Mouse (Mus musculus): ENCODE results near the gene Tnpo2. TPM values are rescaled to one million over a fixed set of nuclear protein-coding genes. Genes with fewer than 3 reads are reported as not detected.

The Tnpo2 gene
- 28.8 and 34.4 TPM in 2 replicates for polyA plus RNA-seq (2016; fragmentation: Nextera tagmentation; extraction: Ambion mirVana)

DNA sequence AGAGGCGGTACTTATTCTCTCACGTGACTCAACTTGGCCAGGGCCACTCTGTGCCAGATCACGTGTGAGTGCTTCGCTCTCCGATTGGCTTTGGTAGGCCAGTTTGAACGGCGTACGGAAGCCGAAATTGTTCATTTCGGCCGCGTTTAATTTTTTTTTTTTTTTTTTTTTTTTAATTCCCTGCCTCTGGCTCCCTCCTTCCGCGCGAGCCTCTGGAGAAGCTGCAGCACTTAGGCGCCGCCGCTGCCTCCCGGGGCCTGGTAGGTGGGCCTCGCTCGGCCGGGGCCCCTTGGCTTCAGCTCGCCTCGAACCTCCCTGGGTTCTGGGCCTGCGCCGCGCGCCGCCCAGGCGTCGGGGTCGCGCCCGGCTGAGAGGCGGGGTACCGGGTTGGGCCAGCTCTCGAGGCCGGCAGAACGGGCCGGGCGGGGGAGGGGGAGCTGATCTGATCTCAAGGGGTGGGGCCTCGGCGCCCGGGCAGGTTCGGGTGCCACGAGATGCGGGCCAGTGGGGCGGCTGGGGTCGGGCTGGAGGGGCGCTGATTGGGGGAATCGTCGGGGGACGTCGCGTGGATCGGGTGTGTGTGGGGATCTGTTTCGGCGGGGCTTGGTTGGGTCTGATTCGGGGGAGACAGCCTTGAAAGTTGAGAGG is at the start of gene Tnpo2:
Gene Tnpo2 (plus strand): TSS at position 198 of the 648 bp plus-strand sequence.
- under 1% methylated on average over 59 of the region's 59 CpGs for WGBS
- peak; percentile 94 for ATAC-seq (ENCODE audit: insufficient number of reproducible peaks, low FRiP score)

GRCm38 (mm10) chr8:84987388-84987787 is 49.3 kb upstream of the Tnpo2 start:
- H3K4me1 ChIP-seq (replicated peaks) = peaks cover 35% of the 10 kb centered on the region
- H3K4me2 ChIP-seq = no peak overlapping the region
- H3K9ac ChIP-seq = no peak overlapping the region
- H3K4me3 ChIP-seq = no peak overlapping the region
- no peaks in the 10 kb centered on the region for H3K36me3 ChIP-seq
- no peak overlapping the region for H3K27ac ChIP-seq (ENCODE audit: poor library complexity, severe bottlenecking)
- H3K9me3 ChIP-seq (replicated peaks) = no peaks in the 10 kb centered on the region; the same call in 1 of the 2 replicates
- no peak for ATAC-seq (ENCODE audit: insufficient number of reproducible peaks, low FRiP score)
- peaks cover 9% of the 10 kb centered on the region for H3K27me3 ChIP-seq (replicated peaks)
- 76% methylated on average over 5 of the region's 5 CpGs for WGBS

More for the DNA sequence above, at the start of gene Tnpo2:
- Histone ChIP-seq H3K27ac (ENCODE audit: poor library complexity, severe bottlenecking) (peak within 1 kb of the TSS; percentile 99), H3K9ac (peak within 1 kb of the TSS; percentile 95), H3K4me2 (peak within 1 kb of the TSS; percentile 92), H3K36me3 (peaks cover 43% of the 10 kb centered on the region), H3K9me3 (replicated peaks) (no peaks in the 10 kb centered on the region), H3K4me1 (replicated peaks) (peaks cover 24% of the 10 kb centered on the region), H3K27me3 (replicated peaks) (no peaks in the 10 kb centered on the region), H3K4me3 (peak within 1 kb of the TSS; percentile 92)

DNA sequence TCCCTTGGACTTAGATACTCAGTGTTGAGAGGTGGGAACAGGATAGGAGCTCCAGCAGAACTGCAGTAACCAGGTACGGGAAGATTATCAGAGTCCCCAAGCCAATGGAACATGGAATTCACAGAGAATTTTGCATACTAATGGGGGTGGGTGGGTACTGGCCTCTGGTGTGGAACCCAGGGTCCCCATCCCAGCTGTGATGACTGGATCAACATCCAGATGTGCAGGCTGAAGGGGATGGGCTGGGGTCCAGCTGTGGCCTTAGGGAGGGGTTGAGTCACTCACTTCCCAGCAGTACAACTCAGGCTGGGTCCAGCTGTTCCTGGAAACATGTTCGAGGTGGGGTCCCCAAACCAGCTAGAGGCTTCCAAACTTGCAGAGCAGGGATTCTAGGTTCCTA is 48.8 kb upstream of the Tnpo2 start:
- peaks cover 9% of the 10 kb centered on the region for H3K27me3 ChIP-seq (replicated peaks)
- no peak overlapping the region for H3K27ac ChIP-seq (ENCODE audit: poor library complexity, severe bottlenecking)
- no peak overlapping the region for H3K4me2 ChIP-seq
- H3K4me3 ChIP-seq = no peak overlapping the region
- H3K36me3 ChIP-seq = no peaks in the 10 kb centered on the region
- WGBS = 68% methylated on average over 2 of the region's 2 CpGs
- peaks cover 32% of the 10 kb centered on the region for H3K4me1 ChIP-seq (replicated peaks)
- no peak for ATAC-seq (ENCODE audit: insufficient number of reproducible peaks, low FRiP score)
- no peaks in the 10 kb centered on the region; the same call in 1 of the 2 replicates for H3K9me3 ChIP-seq (replicated peaks)
- no peak overlapping the region for H3K9ac ChIP-seq

GRCm38 (mm10) chr8:84989311-84989731 is 47.4 kb upstream of the Tnpo2 start:
- Histone ChIP-seq H3K27ac (ENCODE audit: poor library complexity, severe bottlenecking) (no peak overlapping the region), H3K4me3 (peak overlapping the region; percentile 16; the same call in 1 of the 2 replicates)
- 16% methylated on average over 15 of the region's 15 CpGs for WGBS

GRCm38 (mm10) chr8:84989810-84990209 is 46.9 kb upstream of the Tnpo2 start:
- ATAC-seq (ENCODE audit: insufficient number of reproducible peaks, low FRiP score) = peak; percentile 62
- Histone ChIP-seq H3K27ac (ENCODE audit: poor library complexity, severe bottlenecking) (0 out of 2 replicates have a peak overlapping the region, but pooled peaks have one; percentile 30), H3K27me3 (replicated peaks) (peaks cover 22% of the 10 kb centered on the region), H3K4me1 (replicated peaks) (peaks cover 25% of the 10 kb centered on the region), H3K4me3 (peak overlapping the region; percentile 67), H3K4me2 (peak overlapping the region; percentile 98), H3K36me3 (no peaks in the 10 kb centered on the region), H3K9me3 (replicated peaks) (no peaks in the 10 kb centered on the region; the same call in 1 of the 2 replicates), H3K9ac (peak overlapping the region; percentile 71)
- under 1% methylated on average over 15 of the region's 15 CpGs for WGBS

More at GRCm38 (mm10) chr8:84989311-84989731, 47.4 kb upstream of the Tnpo2 start:
- Histone ChIP-seq H3K27me3 (replicated peaks) (peaks cover 17% of the 10 kb centered on the region), H3K4me1 (replicated peaks) (peaks cover 30% of the 10 kb centered on the region), H3K4me2 (peak overlapping the region; percentile 98), H3K36me3 (no peaks in the 10 kb centered on the region), H3K9ac (0 out of 2 replicates have a peak overlapping the region, but pooled peaks have one; percentile 32), H3K9me3 (replicated peaks) (no peaks in the 10 kb centered on the region; the same call in 1 of the 2 replicates)
- ATAC-seq (ENCODE audit: insufficient number of reproducible peaks, low FRiP score) = no peak

DNA sequence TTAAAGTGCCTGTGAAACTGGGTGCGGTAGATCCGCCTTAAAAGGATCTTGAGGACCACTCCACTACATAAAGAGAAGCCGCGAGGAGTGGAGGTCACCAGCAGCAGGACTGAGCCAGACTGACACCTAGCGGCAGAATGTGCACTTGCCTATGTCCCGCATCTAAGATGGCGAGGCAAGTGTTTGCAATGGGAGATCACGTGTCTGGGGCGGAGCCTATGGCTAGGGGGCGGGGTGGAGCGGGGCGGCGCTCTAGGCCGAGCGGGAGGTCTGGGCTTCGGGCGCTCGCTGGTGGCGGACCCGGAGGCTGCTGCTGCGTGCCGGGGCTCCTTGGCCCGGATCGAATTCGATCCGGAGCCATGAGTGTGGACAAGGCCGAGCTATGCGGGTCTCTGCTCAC is 46.4 kb upstream of the Tnpo2 start, which contains the start of gene Hook2:
Gene Hook2 (plus strand): TSS at position 255 of the 400 bp plus-strand sequence.
- H3K4me3 ChIP-seq = peak within 1 kb of the TSS; percentile 67
- H3K9me3 ChIP-seq (replicated peaks) = no peaks in the 10 kb centered on the region; the same call in 1 of the 2 replicates
- WGBS = under 1% methylated on average over 28 of the region's 28 CpGs
- peak within 1 kb of the TSS; percentile 83 for H3K9ac ChIP-seq
- H3K27me3 ChIP-seq (replicated peaks) = peaks cover 27% of the 10 kb centered on the region
- H3K4me1 ChIP-seq (replicated peaks) = peaks cover 19% of the 10 kb centered on the region
- peak; percentile 92 for ATAC-seq (ENCODE audit: insufficient number of reproducible peaks, low FRiP score)
- peak within 1 kb of the TSS; percentile 98 for H3K4me2 ChIP-seq
- 0 out of 2 replicates have a peak within 1 kb of the TSS, but pooled peaks have one; percentile 30 for H3K27ac ChIP-seq (ENCODE audit: poor library complexity, severe bottlenecking)
- no peaks in the 10 kb centered on the region for H3K36me3 ChIP-seq

DNA sequence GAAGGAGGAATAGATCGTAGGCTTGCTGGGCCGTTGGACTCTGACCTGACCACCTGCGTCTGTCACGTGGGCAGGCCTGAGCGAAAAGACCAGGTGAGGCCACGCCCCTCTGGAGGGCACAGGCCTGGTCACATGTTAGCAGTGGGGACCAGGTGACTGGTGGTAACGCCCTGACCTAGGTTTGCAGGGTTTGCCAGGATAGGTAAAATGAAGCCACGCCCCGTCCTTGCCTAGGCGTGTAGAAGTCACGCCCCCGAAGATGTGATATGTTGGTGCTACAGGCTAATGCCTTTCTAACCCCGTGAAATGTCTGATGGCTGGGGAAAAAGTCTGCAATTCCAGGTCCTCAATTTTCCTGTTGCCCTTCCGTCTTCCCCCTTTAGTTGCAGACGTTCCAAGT is 45.9 kb upstream of the Tnpo2 start:
- peaks cover 19% of the 10 kb centered on the region for H3K4me1 ChIP-seq (replicated peaks)
- no peaks in the 10 kb centered on the region; the same call in 1 of the 2 replicates for H3K9me3 ChIP-seq (replicated peaks)
- peaks cover 32% of the 10 kb centered on the region for H3K27me3 ChIP-seq (replicated peaks)
- H3K27ac ChIP-seq (ENCODE audit: poor library complexity, severe bottlenecking) = 0 out of 2 replicates have a peak overlapping the region, but pooled peaks have one; percentile 29
- peak overlapping the region; percentile 67 for H3K4me3 ChIP-seq
- 2% methylated on average over 15 of the region's 15 CpGs for WGBS
- ATAC-seq (ENCODE audit: insufficient number of reproducible peaks, low FRiP score) = peak; percentile 72
- H3K4me2 ChIP-seq = peak overlapping the region; percentile 98
- peak overlapping the region; percentile 83 for H3K9ac ChIP-seq
- no peaks in the 10 kb centered on the region for H3K36me3 ChIP-seq

GRCm38 (mm10) chr8:84994375-84994774 is 42.3 kb upstream of the Tnpo2 start:
- Histone ChIP-seq H3K27ac (ENCODE audit: poor library complexity, severe bottlenecking) (no peak overlapping the region), H3K9me3 (replicated peaks) (no peaks in the 10 kb centered on the region), H3K4me1 (replicated peaks) (peaks cover 15% of the 10 kb centered on the region), H3K36me3 (no peaks in the 10 kb centered on the region), H3K9ac (no peak overlapping the region), H3K4me3 (no peak overlapping the region), H3K27me3 (replicated peaks) (peaks cover 39% of the 10 kb centered on the region), H3K4me2 (no peak overlapping the region)
- 86% methylated on average over 9 of the region's 9 CpGs for WGBS
- no peak for ATAC-seq (ENCODE audit: insufficient number of reproducible peaks, low FRiP score)

DNA sequence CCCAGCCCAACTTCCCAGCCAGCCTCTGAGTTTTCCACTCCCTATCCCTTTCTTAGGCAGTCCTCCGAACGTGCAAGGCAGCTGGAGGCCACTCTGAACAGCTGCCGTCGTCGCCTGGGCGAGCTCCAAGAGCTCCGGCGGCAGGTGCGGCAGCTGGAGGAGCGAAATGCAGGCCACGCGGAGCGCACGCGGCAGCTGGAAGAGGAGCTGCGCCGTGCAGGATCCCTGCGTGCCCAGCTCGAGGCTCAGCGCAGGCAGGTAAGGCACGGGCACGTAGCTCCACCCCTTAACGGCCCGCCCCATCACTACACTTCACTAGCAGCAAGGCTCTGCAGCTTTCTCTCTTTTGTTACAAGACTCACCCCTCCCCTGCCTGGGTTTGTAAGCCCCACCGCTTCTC is 41.0 kb upstream of the Tnpo2 start:
- Histone ChIP-seq H3K9me3 (replicated peaks) (no peaks in the 10 kb centered on the region), H3K4me3 (no peak overlapping the region), H3K9ac (no peak overlapping the region; the same call in 1 of the 2 replicates), H3K36me3 (no peaks in the 10 kb centered on the region), H3K27ac (ENCODE audit: poor library complexity, severe bottlenecking) (no peak overlapping the region), H3K4me2 (peak overlapping the region; percentile 16; the same call in 1 of the 2 replicates), H3K4me1 (replicated peaks) (peaks cover 12% of the 10 kb centered on the region), H3K27me3 (replicated peaks) (peaks cover 39% of the 10 kb centered on the region)
- WGBS = 33% methylated on average over 25 of the region's 25 CpGs
- ATAC-seq (ENCODE audit: insufficient number of reproducible peaks, low FRiP score) = no peak

- 78% methylated on average over 5 of the region's 5 CpGs for WGBS
- no peak overlapping the region for H3K4me2 ChIP-seq
- H3K9me3 ChIP-seq (replicated peaks) = no peaks in the 10 kb centered on the region
- peaks cover 6% of the 10 kb centered on the region; the same call in 1 of the 2 replicates for H3K4me1 ChIP-seq (replicated peaks)
- ATAC-seq (ENCODE audit: insufficient number of reproducible peaks, low FRiP score) = no peak
- H3K27me3 ChIP-seq (replicated peaks) = peaks cover 39% of the 10 kb centered on the region
- H3K4me3 ChIP-seq = no peak overlapping the region
- no peak overlapping the region for H3K9ac ChIP-seq
- no peak overlapping the region for H3K27ac ChIP-seq (ENCODE audit: poor library complexity, severe bottlenecking)
- H3K36me3 ChIP-seq = 0 out of 2 replicates have a peak, but pooled peaks cover 3% of the 10 kb centered on the region
Measured at GRCm38 (mm10) chr8:84996978-84997377, 39.7 kb upstream of the Tnpo2 start.

GRCm38 (mm10) chr8:84997649-84998295 is 38.9 kb upstream of the Tnpo2 start:
- H3K4me3 ChIP-seq = no peak overlapping the region
- 0 out of 2 replicates have a peak, but pooled peaks cover 3% of the 10 kb centered on the region for H3K36me3 ChIP-seq
- peak overlapping the region; percentile 54; the same call in 1 of the 2 replicates for H3K9ac ChIP-seq
- WGBS = 6% methylated on average over 19 of the region's 19 CpGs
- ATAC-seq (ENCODE audit: insufficient number of reproducible peaks, low FRiP score) = peak; percentile 56; the same call in 1 of the 2 replicates
- H3K27me3 ChIP-seq (replicated peaks) = peaks cover 44% of the 10 kb centered on the region
- no peaks in the 10 kb centered on the region for H3K9me3 ChIP-seq (replicated peaks)
- H3K4me1 ChIP-seq (replicated peaks) = peaks cover 6% of the 10 kb centered on the region; the same call in 1 of the 2 replicates
- H3K4me2 ChIP-seq = peak overlapping the region; percentile 52
- H3K27ac ChIP-seq (ENCODE audit: poor library complexity, severe bottlenecking) = no peak overlapping the region
